Mouse (Mus musculus) heart, embryonic 15.5 days (tissue): Measurements from ENCODE around the gene Efcab5. TPM values are rescaled to one million over a fixed set of nuclear protein-coding genes. Genes with fewer than 3 reads are reported as not detected.
A peak's percentile ranks its signal among the peaks of the same experiment; 100 is the strongest.
"Not testable (repeated sequence)": the region's sequence is repeated elsewhere in the genome, so short reads cannot be mapped to it uniquely, and the experiment has no call there.

Source experiments
- ATAC-seq: fragments of 200-750 bp; cut with Nextera tagmentation; replicated peaks from 2 replicates; pipeline ENCODE4 v1.8.0; 2017; ENCODE audit warnings: low read depth, moderate TSS enrichment; ENCODE audit not compliant: insufficient number of reproducible peaks, insufficient read depth, low FRiP score
- H3K27ac ChIP-seq: fragments of 300-500 bp; sonication (generic); 2 replicates; pipeline ENCODE4 v1.5.1; 2015; ENCODE audit warnings: mild to moderate bottlenecking, inconsistent platforms
- H3K27me3 ChIP-seq: fragments of 300-500 bp; sonication (generic); 2 replicates; pipeline ENCODE4 v1.6.1; 2015; ENCODE audit warnings: inconsistent platforms
- H3K36me3 ChIP-seq: fragments of 300-500 bp; sonication (generic); 2 replicates; pipeline ENCODE4 v1.6.1; 2015; ENCODE audit warnings: mild to moderate bottlenecking, inconsistent platforms
- H3K4me1 ChIP-seq: fragments of 300-500 bp; sonication (generic); replicated peaks from 2 replicates; pipeline ENCODE4 v1.6.1; 2015; ENCODE audit warnings: inconsistent platforms
- H3K4me2 ChIP-seq: fragments of 300-500 bp; sonication (generic); 2 replicates; pipeline ENCODE4 v1.6.1; 2015; ENCODE audit warnings: inconsistent platforms, mild to moderate bottlenecking, moderate library complexity
- H3K4me3 ChIP-seq: fragments of 300-500 bp; sonication (generic); 2 replicates; pipeline ENCODE4 v1.5.1; 2015; ENCODE audit warnings: mild to moderate bottlenecking, inconsistent platforms
- H3K9ac ChIP-seq: fragments of 300-500 bp; sonication (generic); 2 replicates; pipeline ENCODE4 v1.6.1; 2015; ENCODE audit warnings: mild to moderate bottlenecking, inconsistent platforms
- H3K9me3 ChIP-seq: fragments of 300-500 bp; sonication (generic); replicated peaks from 2 replicates; pipeline ENCODE4 v1.6.1; 2016; ENCODE audit warnings: inconsistent platforms
- WGBS: fragments of 180-500 bp; shearing (Covaris S2); methylation state at CpG from one replicate; pipeline ENCODE4 v1.1.7; 2015; ENCODE audit warnings: mixed read lengths; 5-methylcytosine and 5-hydroxymethylcytosine counted together
- polyA plus RNA-seq: library from polyadenylated mRNA; unstranded; fragments of >200 nt; fragmentation: Nextera tagmentation; extraction: Ambion mirVana; gene quantifications from 2 replicates; pipeline ENCODE4 v1.2.1, GENCODE M21; 2015

Gene Efcab5
- polyA plus RNA-seq, 1 experiment from 2014 or later, result 0.28 TPM

DNA sequence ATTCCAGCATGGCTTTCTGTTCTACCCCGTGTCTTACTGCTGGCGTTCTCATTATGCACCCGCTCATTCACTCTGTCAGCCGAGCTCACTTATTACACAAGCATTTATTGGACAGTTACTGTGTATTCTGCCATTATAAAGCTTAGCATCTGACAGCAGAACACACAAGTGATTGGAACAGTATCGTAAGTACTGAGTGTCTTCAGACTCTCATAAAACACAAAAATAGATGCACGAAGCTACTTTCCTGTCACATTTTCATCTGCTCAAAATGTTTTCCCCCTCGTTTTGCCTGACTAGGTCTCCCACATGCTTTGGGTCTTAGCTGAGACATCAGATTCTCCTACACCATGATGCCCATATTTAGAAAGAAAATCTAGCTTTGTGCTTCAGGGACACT lies 14.2 kb downstream of the Efcab5 start:
- no peak overlapping the region for H3K4me2 ChIP-seq
- H3K9ac ChIP-seq, result no peak overlapping the region
- H3K9me3 ChIP-seq, result no peaks in the 10 kb centered on the region
- ATAC-seq, result no peak
- H3K27me3 ChIP-seq, result no peaks in the 10 kb centered on the region
- H3K36me3 ChIP-seq, result no peaks in the 10 kb centered on the region
- no peaks in the 10 kb centered on the region for H3K4me1 ChIP-seq
- 71% methylated on average over 7 of the region's 7 CpGs for WGBS
- H3K4me3 ChIP-seq, result no peak overlapping the region
- no peak overlapping the region for H3K27ac ChIP-seq

DNA sequence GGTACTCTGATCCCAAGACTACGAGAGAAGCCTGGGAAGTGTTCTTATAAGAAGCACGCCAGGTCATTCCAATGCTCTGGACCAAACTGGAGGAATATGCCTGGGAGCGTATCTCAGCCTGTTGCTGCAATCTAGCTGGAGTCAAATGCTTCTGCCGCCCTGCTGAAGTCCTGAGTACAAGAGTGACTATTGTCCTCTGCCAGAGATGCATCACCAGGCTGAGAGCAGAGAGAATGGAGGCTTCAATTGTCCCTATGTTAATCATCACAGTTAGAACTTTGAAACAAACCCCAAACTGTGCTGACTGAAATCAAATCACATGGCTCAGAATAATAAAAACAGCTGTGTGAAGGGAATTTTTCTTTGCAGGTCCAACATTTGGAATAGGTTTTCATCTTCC lies 15.0 kb downstream of the Efcab5 start:
- Histone ChIP-seq H3K9ac (no peak overlapping the region), H3K36me3 (no peaks in the 10 kb centered on the region), H3K9me3 (no peaks in the 10 kb centered on the region), H3K27me3 (no peaks in the 10 kb centered on the region), H3K4me2 (no peak overlapping the region), H3K4me3 (no peak overlapping the region), H3K27ac (no peak overlapping the region), H3K4me1 (no peaks in the 10 kb centered on the region)
- no peak for ATAC-seq
- WGBS, result 68% methylated on average over 4 of the region's 4 CpGs

DNA sequence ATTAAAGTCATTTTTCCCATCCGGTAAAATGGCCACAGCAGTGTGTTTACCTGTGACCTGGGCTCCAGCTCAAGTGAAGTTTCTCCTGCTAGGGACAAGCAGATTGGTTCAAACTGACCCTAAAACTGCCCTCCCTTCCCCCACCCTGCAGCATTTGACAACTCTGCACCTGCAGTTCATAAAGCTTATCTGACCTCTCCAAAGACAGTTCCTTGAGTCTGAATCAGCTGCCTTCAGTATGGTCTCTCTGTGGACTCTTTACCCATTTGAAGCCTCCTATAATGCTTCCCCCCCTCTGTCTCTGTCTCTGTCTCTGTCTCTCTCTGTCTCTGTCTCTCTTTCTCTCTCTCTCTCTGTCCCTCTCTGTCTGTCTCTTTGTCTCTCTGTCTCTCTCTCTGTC lies 28.0 kb downstream of the Efcab5 start:
- 67% methylated on average over 1 of the region's 1 CpGs for WGBS
- H3K4me3 ChIP-seq, result no peak overlapping the region

DNA sequence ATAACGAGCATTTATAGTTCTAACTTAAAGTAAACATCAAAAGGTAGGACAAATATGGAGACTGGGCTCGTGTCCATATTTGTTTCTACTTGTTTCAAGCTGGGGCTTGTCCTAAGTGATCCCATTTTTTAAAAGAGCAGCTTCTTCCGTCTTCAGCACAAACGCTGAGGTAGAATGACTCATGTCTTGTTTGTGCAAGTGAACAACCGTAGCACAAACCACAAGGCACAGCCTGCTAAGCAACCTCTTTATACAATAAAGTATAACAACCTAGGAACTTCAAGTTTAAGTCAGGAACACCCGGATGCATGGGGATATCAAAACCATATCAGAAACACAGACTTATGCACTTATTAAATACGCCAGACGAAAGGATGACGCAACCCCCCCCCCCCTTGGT lies 28.4 kb downstream of the Efcab5 start:
- no peaks in the 10 kb centered on the region for H3K4me1 ChIP-seq
- H3K4me3 ChIP-seq, result no peak overlapping the region
- H3K4me2 ChIP-seq, result no peak overlapping the region
- no peaks in the 10 kb centered on the region for H3K9me3 ChIP-seq
- H3K27ac ChIP-seq, result no peak overlapping the region
- 76% methylated on average over 9 of the region's 9 CpGs for WGBS
- no peak for ATAC-seq
- no peaks in the 10 kb centered on the region for H3K36me3 ChIP-seq
- no peaks in the 10 kb centered on the region for H3K27me3 ChIP-seq
- H3K9ac ChIP-seq, result no peak overlapping the region

More for the DNA sequence above, 28.0 kb downstream of the Efcab5 start:
- no peaks in the 10 kb centered on the region for H3K4me1 ChIP-seq
- no peak overlapping the region for H3K9ac ChIP-seq
- no peak overlapping the region for H3K4me2 ChIP-seq
- no peaks in the 10 kb centered on the region for H3K27me3 ChIP-seq
- no peak overlapping the region for H3K27ac ChIP-seq
- no peaks in the 10 kb centered on the region for H3K36me3 ChIP-seq
- no peak for ATAC-seq
- no peaks in the 10 kb centered on the region for H3K9me3 ChIP-seq

DNA sequence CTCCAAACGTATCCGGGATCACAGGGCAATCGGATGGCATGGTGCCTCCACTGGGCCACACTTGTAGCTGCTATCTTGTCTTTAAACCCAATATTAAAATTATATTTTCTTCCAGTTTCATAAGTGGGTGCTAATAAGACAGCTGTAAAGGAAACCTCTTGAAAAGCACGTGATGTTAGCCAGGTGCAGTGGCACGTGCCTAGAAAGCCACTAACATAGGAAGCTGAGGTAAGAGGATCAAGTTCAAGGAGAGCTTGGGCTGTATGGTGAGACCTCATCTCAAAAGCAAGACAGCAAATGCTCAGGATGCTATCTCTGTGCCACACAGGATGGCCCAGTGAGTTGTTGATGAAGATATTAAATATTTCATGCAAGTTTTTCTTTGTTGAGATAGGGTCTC lies 34.6 kb downstream of the Efcab5 start:
- Histone ChIP-seq H3K4me2 (no peak overlapping the region), H3K4me3 (no peak overlapping the region), H3K27me3 (no peaks in the 10 kb centered on the region), H3K27ac (no peak overlapping the region), H3K36me3 (no peaks in the 10 kb centered on the region), H3K4me1 (no peaks in the 10 kb centered on the region), H3K9me3 (no peaks in the 10 kb centered on the region), H3K9ac (no peak overlapping the region)
- no peak for ATAC-seq
- WGBS, result 80% methylated on average over 5 of the region's 5 CpGs

DNA sequence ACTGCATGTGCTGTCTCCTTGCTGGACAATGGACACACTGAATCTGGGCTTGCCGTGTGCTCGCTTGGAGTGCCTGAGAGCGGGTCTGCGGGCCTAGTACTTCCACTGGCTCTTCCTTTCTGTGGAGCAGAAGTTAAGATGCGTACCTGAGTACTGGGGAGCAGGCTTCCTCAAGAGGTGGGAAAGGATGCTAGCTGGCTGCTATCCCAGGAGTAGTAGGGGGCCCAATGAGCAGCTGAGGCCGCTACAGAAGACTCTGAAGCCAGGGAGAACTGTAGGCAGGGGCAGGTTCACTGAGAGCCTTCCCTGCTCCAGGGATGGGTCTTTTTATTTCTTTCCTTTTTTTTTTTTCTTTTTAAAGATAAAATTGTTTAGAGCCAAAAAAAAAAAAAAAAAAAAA lies 38.0 kb downstream of the Efcab5 start:
- Histone ChIP-seq H3K27me3 (no peaks in the 10 kb centered on the region), H3K9ac (no peak overlapping the region), H3K4me3 (no peak overlapping the region), H3K4me2 (no peak overlapping the region), H3K36me3 (no peaks in the 10 kb centered on the region), H3K27ac (no peak overlapping the region), H3K4me1 (no peaks in the 10 kb centered on the region), H3K9me3 (no peaks in the 10 kb centered on the region)
- no peak for ATAC-seq
- WGBS, result 81% methylated on average over 6 of the region's 6 CpGs

DNA sequence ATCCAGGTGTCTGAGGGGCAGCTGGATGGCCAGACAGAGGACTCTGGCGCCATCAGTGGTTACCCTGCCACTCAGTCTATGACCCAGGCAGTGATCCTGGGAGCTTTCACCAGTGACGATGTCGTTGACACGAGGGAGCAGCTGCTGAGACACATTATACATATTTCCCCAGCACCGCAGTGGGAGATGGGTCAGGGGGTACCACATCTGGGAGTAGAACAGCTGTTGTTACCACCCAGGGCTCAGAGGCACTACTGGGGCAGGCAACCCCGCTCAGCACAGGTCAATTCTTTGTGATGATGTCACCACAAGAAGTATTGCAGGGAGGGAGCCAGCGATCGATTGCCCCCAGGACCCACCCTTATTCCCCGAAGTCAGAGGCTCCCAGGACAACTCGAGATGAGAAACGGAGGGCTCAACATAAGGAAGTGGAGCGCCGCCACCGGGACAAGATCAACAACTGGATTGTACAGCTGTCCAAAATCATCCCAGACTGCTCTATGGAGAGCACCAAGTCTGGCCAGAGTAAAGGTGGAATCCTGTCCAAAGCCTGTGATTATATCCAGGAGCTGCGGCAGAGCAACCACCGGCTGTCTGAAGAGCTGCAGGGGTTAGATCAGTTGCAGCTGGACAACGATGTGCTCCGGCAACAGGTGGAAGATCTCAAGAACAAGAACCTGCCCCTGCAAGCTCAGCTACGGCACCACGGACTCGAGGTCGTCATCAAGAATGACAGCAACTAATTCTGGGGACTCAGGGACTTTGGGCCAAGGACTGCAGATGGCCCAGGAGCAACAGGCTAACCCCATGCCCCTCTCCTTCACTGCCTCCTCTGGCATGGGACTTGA lies 38.8 kb downstream of the Efcab5 start:
- not testable (repeated sequence) for H3K9me3 ChIP-seq, H3K4me1 ChIP-seq, H3K4me3 ChIP-seq, H3K9ac ChIP-seq, H3K27ac ChIP-seq, ATAC-seq, H3K36me3 ChIP-seq, H3K27me3 ChIP-seq, H3K4me2 ChIP-seq
- WGBS, result 70% methylated on average over 22 of the region's 22 CpGs

DNA sequence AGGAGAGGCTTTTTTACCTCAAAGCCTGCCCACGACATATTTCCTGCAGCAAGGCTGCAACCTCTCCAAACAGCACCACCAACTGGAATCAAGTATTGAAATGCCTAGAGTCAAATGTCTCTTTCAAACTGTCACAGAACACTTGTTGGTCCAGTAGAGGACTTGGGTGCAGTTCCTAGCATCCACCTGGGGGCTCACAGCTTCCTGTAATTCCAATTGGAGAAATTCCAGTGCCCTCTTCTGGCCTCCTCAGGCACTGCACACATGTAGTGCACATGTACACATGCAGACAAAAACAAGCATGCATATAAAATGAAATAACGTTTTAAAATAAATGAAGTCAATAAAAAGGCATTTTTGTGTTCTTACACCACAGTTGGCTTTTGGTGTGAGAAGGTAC lies 40.0 kb downstream of the Efcab5 start:
- H3K27me3 ChIP-seq, result no peaks in the 10 kb centered on the region
- WGBS, result 80% methylated on average over 2 of the region's 2 CpGs

DNA sequence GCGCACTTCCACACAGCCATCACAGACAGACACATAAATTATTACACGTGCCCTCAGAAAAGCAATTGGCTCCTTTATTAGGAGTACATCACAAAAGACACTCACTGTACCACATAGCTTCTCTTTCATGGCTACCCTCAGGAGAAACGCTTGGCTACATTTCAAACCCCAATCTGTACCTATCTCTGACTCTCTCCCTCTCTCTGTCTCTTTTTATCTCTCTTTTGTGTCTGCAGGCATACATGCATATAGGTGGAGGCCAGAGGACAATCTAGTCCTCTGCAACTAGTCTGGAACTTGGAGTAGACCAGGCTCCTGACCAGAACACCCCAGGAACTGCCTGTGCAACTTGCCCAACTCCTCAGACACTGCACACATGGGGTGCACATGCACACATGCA lies 41.0 kb downstream of the Efcab5 start:
- no peak overlapping the region for H3K4me2 ChIP-seq
- H3K27me3 ChIP-seq, result no peaks in the 10 kb centered on the region
- H3K4me1 ChIP-seq, result no peaks in the 10 kb centered on the region
- H3K36me3 ChIP-seq, result no peaks in the 10 kb centered on the region
- no peaks in the 10 kb centered on the region for H3K9me3 ChIP-seq
- H3K4me3 ChIP-seq, result no peak overlapping the region
- H3K27ac ChIP-seq, result no peak overlapping the region
- H3K9ac ChIP-seq, result no peak overlapping the region
- ATAC-seq, result no peak
- WGBS, result 92% methylated on average over 3 of the region's 3 CpGs

More for the DNA sequence above, 40.0 kb downstream of the Efcab5 start:
- no peak overlapping the region for H3K4me2 ChIP-seq
- H3K4me1 ChIP-seq, result no peaks in the 10 kb centered on the region
- no peaks in the 10 kb centered on the region for H3K9me3 ChIP-seq
- no peak overlapping the region for H3K27ac ChIP-seq
- H3K9ac ChIP-seq, result no peak overlapping the region
- H3K4me3 ChIP-seq, result no peak overlapping the region
- H3K36me3 ChIP-seq, result no peaks in the 10 kb centered on the region
- ATAC-seq, result no peak

DNA sequence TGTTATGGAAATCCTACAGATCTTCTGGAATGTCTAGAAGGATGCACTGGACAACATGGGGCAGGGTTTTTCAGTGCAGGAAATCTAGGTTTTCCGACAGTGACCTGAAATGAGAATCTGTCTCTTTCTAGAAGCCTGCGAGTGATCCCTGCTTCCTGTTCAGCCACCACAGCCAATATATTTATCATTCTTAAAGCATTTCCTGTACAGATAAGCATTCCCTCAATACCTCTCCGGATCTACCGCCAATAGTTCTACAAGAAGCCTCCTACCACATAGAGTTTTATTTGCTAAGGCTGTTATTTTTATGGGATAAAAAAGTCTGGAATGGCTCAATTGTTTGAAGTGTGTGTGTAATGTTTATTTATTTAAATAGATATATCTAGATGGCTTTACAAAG lies 43.3 kb downstream of the Efcab5 start:
- peak overlapping the region; percentile 69 for H3K27ac ChIP-seq

DNA sequence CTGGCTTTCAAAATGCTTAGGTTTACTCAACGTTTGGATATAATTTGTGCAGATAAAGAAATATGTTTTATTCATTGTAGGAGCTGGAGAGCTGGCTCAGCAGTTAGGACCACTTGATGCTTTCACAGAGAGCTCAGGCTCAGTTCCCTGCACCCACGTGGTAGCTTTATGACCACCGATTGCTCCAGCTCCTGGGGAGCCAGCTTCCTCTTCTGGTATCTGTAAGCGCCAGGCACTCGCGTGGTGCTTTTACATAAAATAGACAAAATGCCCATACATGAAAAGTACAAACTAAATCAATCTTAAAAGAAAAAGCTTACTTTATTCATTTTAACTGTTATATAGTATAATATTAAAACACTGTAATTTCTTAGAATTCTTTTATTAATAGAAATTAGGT lies 46.8 kb downstream of the Efcab5 start:
- no peak overlapping the region for H3K4me3 ChIP-seq
- H3K4me2 ChIP-seq, result no peak overlapping the region
- no peaks in the 10 kb centered on the region for H3K27me3 ChIP-seq
- H3K36me3 ChIP-seq, result no peaks in the 10 kb centered on the region
- no peaks in the 10 kb centered on the region for H3K9me3 ChIP-seq
- H3K9ac ChIP-seq, result no peak overlapping the region
- H3K4me1 ChIP-seq, result no peaks in the 10 kb centered on the region
- no peak for ATAC-seq
- 67% methylated on average over 6 of the region's 6 CpGs for WGBS
- H3K27ac ChIP-seq, result no peak overlapping the region

More for the DNA sequence above, 43.3 kb downstream of the Efcab5 start:
- ATAC-seq, result 0 out of 2 replicates have a peak, but pooled peaks have one; percentile 18
- Histone ChIP-seq H3K4me2 (no peak overlapping the region), H3K36me3 (no peaks in the 10 kb centered on the region), H3K9ac (no peak overlapping the region), H3K4me3 (no peak overlapping the region), H3K4me1 (no peaks in the 10 kb centered on the region), H3K9me3 (no peaks in the 10 kb centered on the region), H3K27me3 (no peaks in the 10 kb centered on the region)
- whole genome bisulfite sequencing, result 36% methylated on average over 4 of the region's 4 CpGs

DNA sequence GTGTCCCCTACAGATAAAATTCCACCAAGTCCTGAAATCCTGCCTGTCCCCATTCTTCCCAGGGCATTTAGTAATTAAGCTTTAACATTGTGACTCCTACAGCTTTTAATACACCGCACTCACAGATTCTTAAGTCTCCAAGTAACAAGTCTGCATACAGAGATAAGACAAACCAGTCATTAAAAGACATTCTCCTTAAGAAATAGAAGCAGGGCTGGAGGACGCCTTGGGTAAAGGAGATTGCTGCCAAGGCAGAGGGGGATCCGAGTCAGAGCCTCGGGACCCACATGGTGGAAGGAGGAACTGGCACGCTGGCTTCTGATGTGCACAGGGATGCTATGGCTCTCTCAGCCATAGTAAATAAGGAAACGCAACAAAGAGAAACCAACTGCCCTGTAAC lies 48.8 kb downstream of the Efcab5 start:
- no peaks in the 10 kb centered on the region for H3K36me3 ChIP-seq
- H3K4me3 ChIP-seq, result no peak overlapping the region
- no peaks in the 10 kb centered on the region for H3K27me3 ChIP-seq
- no peak for ATAC-seq
- 78% methylated on average over 6 of the region's 6 CpGs for WGBS
- H3K9me3 ChIP-seq, result no peaks in the 10 kb centered on the region
- H3K9ac ChIP-seq, result no peak overlapping the region
- H3K4me1 ChIP-seq, result no peaks in the 10 kb centered on the region
- no peak overlapping the region for H3K27ac ChIP-seq
- H3K4me2 ChIP-seq, result no peak overlapping the region
